ENCODE assay signal across 10 mouse cellular contexts in genomic region chr11:71440392-71440791, GRCm38 (mm10).
DNase-seq lines count a peak whose midpoint lies in the region; ATAC-seq and TF ChIP-seq lines count a peak whose summit lies in the region.
"Had no signal": no experiment of that assay in that cellular context is flagged by ENCODE, and none has a peak within 500 bp of the region (broad histone marks: within the 10 kb centered on the region; RNA-seq: fewer than 3 reads in every experiment).

No protein-coding gene starts in this region.

- H3K4me3 ChIP-seq in cerebellum, adult 2 months (replicated peaks; ENCODE audit: insufficient read depth, low read depth, low read length) = no peak overlapping the region
- H3K4me3 ChIP-seq in limb, embryonic 12.5 days (replicated peaks) = peak overlapping the region; percentile 20; the same call in 1 of the 2 replicates
- H3K4me3 ChIP-seq in heart, adult 2 months = no peak overlapping the region
- H3K4me3 ChIP-seq: heart, embryonic 15.5 days had no signal

- peak overlapping the region; percentile 5; the same call in 1 of the 2 replicates for H3K27ac ChIP-seq in cerebellum, adult 2 months (ENCODE audit: insufficient read depth, low read length)
- no peak overlapping the region for H3K27ac ChIP-seq in limb, embryonic 12.5 days
- H3K27ac ChIP-seq in heart, adult 2 months = no peak overlapping the region
- H3K27ac ChIP-seq: heart, embryonic 15.5 days had no signal

- no peaks in the 10 kb centered on the region for H3K9me3 ChIP-seq in limb, embryonic 12.5 days
- H3K9me3 ChIP-seq: heart, embryonic 15.5 days had no signal

- no peaks in the 10 kb centered on the region for H3K36me3 ChIP-seq in limb, embryonic 12.5 days
- no peaks in the 10 kb centered on the region for H3K36me3 ChIP-seq in heart, adult 2 months (ENCODE audit: control insufficient read depth, insufficient read depth, low read length)
- H3K36me3 ChIP-seq: heart, embryonic 15.5 days had no signal

- TF ChIP-seq POLR2A in cerebellum, adult 2 months (IDR thresholded peaks at IDR 0.05; ENCODE audit: borderline replicate concordance, insufficient read depth, low read length) = no peak
- TF ChIP-seq POLR2A in heart, adult 2 months (IDR thresholded peaks at IDR 0.05; ENCODE audit: insufficient read depth, low read depth, low read length) = no peak

- peak overlapping the region; percentile 53 for H3K4me2 ChIP-seq in limb, embryonic 12.5 days
- H3K4me2 ChIP-seq: heart, embryonic 15.5 days had no signal

- TF ChIP-seq EP300 in heart, adult 2 months (IDR thresholded peaks at IDR 0.05; ENCODE audit: insufficient read depth, low read depth, low read length) = no peak

- no peak overlapping the region for H3K9ac ChIP-seq in limb, embryonic 12.5 days (replicated peaks)
- H3K9ac ChIP-seq in heart, adult 2 months (ENCODE audit: low read depth, low read length) = no peak overlapping the region
- H3K9ac ChIP-seq: heart, embryonic 15.5 days had no signal

- ATAC-seq in limb, embryonic 12.5 days (ENCODE audit: insufficient number of reproducible peaks, insufficient read depth, low FRiP score, low TSS enrichment, low read depth) = no peak

- no peak for TF ChIP-seq CTCF in cerebellum, adult 2 months (IDR thresholded peaks at IDR 0.05; ENCODE audit: borderline replicate concordance, insufficient read depth, low read depth, low read length)
- no peak for TF ChIP-seq CTCF in heart, adult 2 months (IDR thresholded peaks at IDR 0.05)

- intact Hi-C loops in left cerebral cortex, postnatal 4 days (cut with DNase I) = no loop called here
- intact Hi-C loops in heart, adult 2 months (cut with DNase I) = no loop called here

- DNase-seq in cerebellum, adult 2 months = no peak
- DNase-seq in cerebellum, adult 9-10 months = no peak
- peak; percentile 30 for DNase-seq in left cerebral cortex, postnatal 4 days
- DNase-seq in left cerebral cortex, adult 18-20 months (ENCODE audit: low spot score in 2 of 2) = no peak
- DNase-seq in retina, embryonic 14.5 days (ENCODE audit: low spot score) = peak; percentile 40
- DNase-seq in spleen, postnatal 4 days (ENCODE audit: low spot score in 2 of 2) = no peak
- DNase-seq in heart, adult 2 months = no peak
- DNase-seq: lung, adult 18-20 months had no signal

- H3K79me2 ChIP-seq in heart, adult 2 months (replicated peaks; ENCODE audit: control insufficient read depth, insufficient read depth, low read length) = no peaks in the 10 kb centered on the region; the same call in 1 of the 2 replicates

- H3K27me3 ChIP-seq in cerebellum, adult 2 months (ENCODE audit: control insufficient read depth, insufficient read depth, low read length) = no peaks in the 10 kb centered on the region
- 0 out of 2 replicates have a peak, but pooled peaks cover 10% of the 10 kb centered on the region for H3K27me3 ChIP-seq in limb, embryonic 12.5 days
- H3K27me3 ChIP-seq in heart, adult 2 months (ENCODE audit: control insufficient read depth, insufficient read depth, low read length) = no peaks in the 10 kb centered on the region

- WGBS in cerebellum, adult 2 months = 13% methylated on average over 10 of the region's 10 CpGs
- 45% methylated on average over 10 of the region's 10 CpGs for WGBS in limb, embryonic 12.5 days
- WGBS in heart, adult 2 months = 52% methylated on average over 10 of the region's 10 CpGs

- peaks cover 17% of the 10 kb centered on the region for H3K4me1 ChIP-seq in cerebellum, adult 2 months (ENCODE audit: control insufficient read depth, insufficient read depth, low read length)
- H3K4me1 ChIP-seq in limb, embryonic 12.5 days (replicated peaks) = peaks cover 12% of the 10 kb centered on the region
- H3K4me1 ChIP-seq in heart, adult 2 months (ENCODE audit: control insufficient read depth, insufficient read depth, low read length) = no peaks in the 10 kb centered on the region
- H3K4me1 ChIP-seq: heart, embryonic 15.5 days had no signal

Comparison
In these comparisons a context has a peak if more than half of its experiments do, and no peak if none do; other contexts are left out.
1. DNase-seq: peak in left cerebral cortex, postnatal 4 days (single experiment) and retina, embryonic 14.5 days (single experiment); none in cerebellum, adult 2 months (0 of 2), cerebellum, adult 9-10 months (single experiment), left cerebral cortex, adult 18-20 months (0 of 2), spleen, postnatal 4 days (0 of 2) and heart, adult 2 months (0 of 2).